Mouse (Mus musculus) liver, embryonic 14.5 days (tissue): ENCODE measurements around the gene Neu4.

ENCODE experiments used
- CTCF ChIP-seq: IDR thresholded peaks from 2 replicates; pipeline ENCODE4 v1.5.1; 2016; ENCODE audit warnings: antibody characterized with exemption, low read depth, control low read depth
- EP300 ChIP-seq: IDR thresholded peaks from 2 replicates; pipeline ENCODE4 v1.6.1; 2016; ENCODE audit warnings: antibody characterized with exemption, low read depth

DNA sequence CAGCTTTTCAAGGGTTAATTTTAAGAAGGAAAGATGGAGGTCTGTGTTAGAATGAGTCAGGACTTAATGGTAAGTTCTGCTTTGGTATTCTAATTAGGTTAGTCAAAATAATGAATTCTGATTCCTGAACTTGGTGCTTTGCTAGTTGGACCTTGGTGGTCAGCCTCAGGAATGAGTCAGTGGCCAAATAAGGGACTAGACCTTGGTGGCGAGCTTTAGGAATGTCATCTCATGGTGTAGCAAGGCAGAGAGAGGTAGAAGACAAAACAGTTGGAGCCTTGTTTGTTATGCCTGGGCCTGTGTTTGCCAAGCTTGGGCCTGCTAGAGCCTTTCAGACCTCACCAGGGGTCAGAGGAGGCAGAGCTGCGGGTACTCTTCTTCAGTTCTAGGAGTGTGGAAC, 8.5 kb downstream of the Neu4 start:
- TF ChIP-seq CTCF (no peak), EP300 (no peak)
